Mouse (Mus musculus) left cerebral cortex, postnatal 14 days (tissue): ENCODE results near the gene Hunk. TPM values are rescaled to one million over a fixed set of nuclear protein-coding genes. Genes with fewer than 3 reads are reported as not detected.

Experiments used
- DNase-seq, 2 experiments: peaks; one replicate each; pipeline ENCODE4 v3.0.0; 2021 to 2022; ENCODE audit warnings: low spot score in 2 of 2, mixed read lengths in 1 of 2
- intact Hi-C: fragments of 180-260 bp; cut with DNase I; formaldehyde crosslinking; loops from one replicate; pipeline ENCODE4 v1.15.1; 2025
- total RNA-seq, 2 experiments: library from RNA; stranded (reverse); gene quantifications; 2 replicates each; pipeline ENCODE4 v1.2.3; 2021

Hunk gene
- total RNA-seq, 2 experiments from 2014 or later, result 11.8 to 14.5 TPM

- intact Hi-C loops, result no loop called here
- DNase-seq, result no peak
Measured at GRCm38 (mm10) chr16:90533119-90533673, 147.4 kb downstream of the Hunk start.

GRCm38 (mm10) chr16:90534591-90534990 is 148.8 kb downstream of the Hunk start:
- no peak for DNase-seq
- intact Hi-C loops, result no loop called here

GRCm38 (mm10) chr16:90538926-90539325 is 153.1 kb downstream of the Hunk start:
- intact Hi-C loops, result no loop called here

GRCm38 (mm10) chr16:90541191-90541590 is 155.4 kb downstream of the Hunk start:
- DNase-seq, result no peak
- intact Hi-C loops, result no loop called here

More at GRCm38 (mm10) chr16:90538926-90539325, 153.1 kb downstream of the Hunk start:
- DNase-seq, result no peak

- intact Hi-C loops, result no loop called here
- no peak for DNase-seq
Measured at GRCm38 (mm10) chr16:90542383-90542782, 156.6 kb downstream of the Hunk start.

GRCm38 (mm10) chr16:90544175-90544574 is 158.4 kb downstream of the Hunk start:
- intact Hi-C loops, result no loop called here
- DNase-seq, result no peak

- intact Hi-C loops, result no loop called here
- no peak for DNase-seq
Measured at GRCm38 (mm10) chr16:90545509-90545908, 159.7 kb downstream of the Hunk start.

GRCm38 (mm10) chr16:90546591-90546990 is 160.8 kb downstream of the Hunk start:
- intact Hi-C loops, result no loop called here
- no peak for DNase-seq

- intact Hi-C loops, result no loop called here
- no peak for DNase-seq
Measured at GRCm38 (mm10) chr16:90547996-90548395, 162.2 kb downstream of the Hunk start.

Other genes starting within 250 kb of the Hunk start
- gene Tiam1, start 242.2 kb upstream of the Hunk start, total RNA-seq, result 100 to 1,000 TPM in 1 of 2 experiments, 10 to 100 TPM in 1; 88.5 to 101 TPM
- gene Sod1, start 165.3 kb upstream of the Hunk start, total RNA-seq, result 100 to 1,000 TPM; 317 to 340 TPM
- 10 to 100 TPM; 39.6 to 40.8 TPM for gene Scaf4, start 101.5 kb upstream of the Hunk start, total RNA-seq